ENCODE assay signal across 23 mouse cellular contexts in the genomic region with DNA sequence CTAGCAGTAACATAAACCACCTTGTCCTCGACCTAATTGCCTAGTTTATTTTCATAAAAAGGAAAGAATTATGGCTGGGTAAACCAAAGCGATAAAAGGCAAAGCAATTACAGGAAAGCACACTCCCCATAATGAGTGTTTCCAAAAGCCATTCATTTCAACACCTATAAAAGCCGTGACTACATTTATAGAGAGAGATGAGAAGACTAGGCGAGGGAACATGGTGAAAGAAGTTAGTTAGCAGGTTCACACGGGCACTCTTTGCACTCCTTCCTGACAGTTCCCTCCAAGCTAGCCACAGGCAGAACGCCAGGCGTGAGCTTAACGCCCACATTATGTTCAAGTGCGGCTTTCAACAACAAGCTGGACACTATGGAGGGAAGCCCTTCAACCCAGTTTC.
A peak's percentile ranks its signal among the peaks of the same experiment; 100 is the strongest.
DNase-seq lines count a peak whose midpoint lies in the region; ATAC-seq and TF ChIP-seq lines count a peak whose summit lies in the region.
"Had no signal": no experiment of that assay in that cellular context is flagged by ENCODE, and none has a peak within 500 bp of the region (broad histone marks: within the 10 kb centered on the region; RNA-seq: fewer than 3 reads in every experiment).

No protein-coding gene starts in this region.

- DNase-seq in kidney, postnatal 25 days = no peak
- peak; percentile 8 for DNase-seq in NIH3T3 (ENCODE audit: low read depth)
- peak; percentile 27 for DNase-seq in brain, embryonic 14.5 days (ENCODE audit: low read depth)
- peak; percentile 13 for DNase-seq in telencephalon, adult 2 months (ENCODE audit: low read depth, low spot score)
- DNase-seq in cerebellum, adult 11 months = no peak
- DNase-seq: adrenal gland, adult 2 months; adrenal gland, postnatal 25 days; cerebellum, adult 11-12 months; cerebellum, adult 9-10 months; cerebellum, postnatal 25 days; gastrocnemius, postnatal 36 days; heart, adult 11 months; heart, postnatal 10 days; heart, postnatal 4 days had no signal

- no peak overlapping the region for H3K9ac ChIP-seq in kidney, embryonic 14.5 days (ENCODE audit: low read depth, low read length)
- H3K9ac ChIP-seq: embryonic facial prominence, embryonic 15.5 days; hindbrain, embryonic 12.5 days had no signal

- H3K9me3 ChIP-seq in kidney, embryonic 14.5 days (ENCODE audit: control insufficient read depth, low read length) = no peaks in the 10 kb centered on the region
- H3K9me3 ChIP-seq: embryonic facial prominence, embryonic 15.5 days; forebrain, embryonic 10.5 days; heart, embryonic 10.5 days; hindbrain, embryonic 12.5 days had no signal

- H3K27me3 ChIP-seq in kidney, embryonic 14.5 days (ENCODE audit: control insufficient read depth, insufficient read depth, low read length) = no peaks in the 10 kb centered on the region
- H3K27me3 ChIP-seq: CH12.LX; embryonic facial prominence, embryonic 15.5 days; hindbrain, embryonic 12.5 days had no signal

- WGBS in kidney, embryonic 14.5 days = 26% methylated on average over 9 of the region's 9 CpGs

- ATAC-seq in kidney, embryonic 14.5 days (ENCODE audit: low FRiP score, low TSS enrichment) = peak; percentile 20; the same call in 1 of the 2 replicates
- ATAC-seq: forebrain, embryonic 14.5 days; hindbrain, embryonic 16.5 days had no signal

- H3K27ac ChIP-seq in kidney, embryonic 14.5 days (ENCODE audit: low read depth, low read length) = no peak overlapping the region
- H3K27ac ChIP-seq: embryonic facial prominence, embryonic 15.5 days; forebrain, embryonic 10.5 days; heart, embryonic 10.5 days; hindbrain, embryonic 12.5 days had no signal

- no peak for TF ChIP-seq CTCF in brain, embryonic 14.5 days (IDR thresholded peaks at IDR 0.05; ENCODE audit: borderline replicate concordance, extremely low read depth, insufficient read depth, insufficient read length)

- no peak overlapping the region for H3K4me2 ChIP-seq in kidney, embryonic 14.5 days (replicated peaks; ENCODE audit: low read depth, low read length)
- H3K4me2 ChIP-seq: embryonic facial prominence, embryonic 15.5 days; hindbrain, embryonic 12.5 days had no signal

- no peaks in the 10 kb centered on the region for H3K36me3 ChIP-seq in kidney, embryonic 14.5 days (ENCODE audit: control insufficient read depth, insufficient read depth, low read length)
- H3K36me3 ChIP-seq: embryonic facial prominence, embryonic 15.5 days; forebrain, embryonic 10.5 days; heart, embryonic 10.5 days; hindbrain, embryonic 12.5 days had no signal

- H3K4me1 ChIP-seq in kidney, embryonic 14.5 days (ENCODE audit: control insufficient read depth, insufficient read depth, low read length) = no peaks in the 10 kb centered on the region
- H3K4me1 ChIP-seq: embryonic facial prominence, embryonic 15.5 days; forebrain, embryonic 10.5 days; heart, embryonic 10.5 days; hindbrain, embryonic 12.5 days had no signal

- no peak overlapping the region for H3K4me3 ChIP-seq in kidney, embryonic 14.5 days (ENCODE audit: low read length)
- H3K4me3 ChIP-seq: embryonic facial prominence, embryonic 15.5 days; erythroblast, embryonic 14.5 days; forebrain, embryonic 10.5 days; heart, embryonic 10.5 days; hindbrain, embryonic 12.5 days had no signal

- TF ChIP-seq POLR2A in brain, embryonic 14.5 days (IDR thresholded peaks at IDR 0.05; ENCODE audit: borderline replicate concordance, extremely low read depth, insufficient read depth, insufficient read length, poor library complexity, severe bottlenecking) = no peak

Comparison
In these comparisons a context has a peak if more than half of its experiments do, and no peak if none do; other contexts are left out.
1. DNase-seq: peak in NIH3T3 (single experiment), brain, embryonic 14.5 days (single experiment) and telencephalon, adult 2 months (single experiment); none in kidney, postnatal 25 days (0 of 2) and cerebellum, adult 11 months (single experiment).